Mouse (Mus musculus) CD4-positive, CD25-positive, alpha-beta regulatory T cell, adult 9 weeks (primary cell): ENCODE measurements around the gene Pgk2. TPM values are rescaled to one million over a fixed set of nuclear protein-coding genes. Genes with fewer than 3 reads are reported as not detected.

ENCODE experiments used
- polyA plus RNA-seq: library from polyadenylated mRNA; unstranded; fragments of 100-300 nt; shearing (Covaris generic); gene quantifications from one replicate; pipeline ENCODE4 v1.2.1, GENCODE M21; 2017

The Pgk2 gene
- polyA plus RNA-seq = not detected

GRCm38 (mm10) chr17:40208540-40208939 lies at the start of gene Pgk2:
TSS of gene Pgk2 (minus strand) at chr17:40208640.

DNA sequence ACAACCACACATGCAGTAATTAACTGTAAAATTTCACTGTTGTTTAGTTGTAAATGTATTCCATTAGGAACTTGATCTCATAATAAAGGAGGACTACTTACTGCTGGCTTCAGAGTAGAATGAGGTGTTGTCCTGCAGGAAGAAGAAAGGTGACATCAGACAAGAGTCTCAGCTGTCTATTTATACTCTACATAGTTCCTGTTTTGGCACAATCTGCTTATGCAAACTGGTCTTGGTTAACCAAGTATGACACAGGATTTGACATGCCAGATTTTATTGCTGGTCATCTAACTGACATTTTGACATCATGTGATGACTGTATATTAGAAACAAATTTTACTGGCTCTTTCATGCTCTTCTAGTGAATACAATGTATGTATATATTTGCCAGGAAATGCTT lies 33.7 kb upstream of the Pgk2 start, which contains the start of gene Crisp3:
Crisp3 (minus strand) TSS at position 154 of the 400 bp plus-strand sequence.

Other genes starting within 250 kb of the Pgk2 start
- not detected for gene AC192777.2, start 113.2 kb downstream of the Pgk2 start, polyA plus RNA-seq
- gene Crisp3, start 33.6 kb upstream of the Pgk2 start, polyA plus RNA-seq = 0.32 TPM
- gene Crisp1, start 110.6 kb upstream of the Pgk2 start, polyA plus RNA-seq = not detected